23 mouse cellular contexts compared by ENCODE assay signal in the genomic region with DNA sequence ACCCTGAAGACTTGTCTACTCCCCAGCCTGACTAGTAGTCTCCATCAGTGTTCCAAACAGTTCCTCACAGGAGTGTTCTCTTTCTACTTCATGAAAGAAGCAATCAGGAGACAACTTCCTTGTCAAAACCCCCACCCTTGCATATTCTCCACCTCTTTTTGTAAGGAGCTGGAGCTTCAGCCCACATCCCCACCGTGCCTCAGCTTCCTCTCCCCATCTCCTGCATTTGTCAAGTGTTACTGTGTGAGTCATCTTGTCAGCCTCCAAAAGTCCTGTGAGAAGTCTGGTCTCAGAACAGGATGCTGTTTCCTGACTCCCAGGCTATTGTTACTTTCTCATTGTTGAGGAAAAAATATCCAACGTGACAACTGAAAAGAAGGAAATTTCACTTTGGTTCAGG. TPM values are rescaled to one million over a fixed set of nuclear protein-coding genes. Genes with fewer than 3 reads are reported as not detected.
A peak's percentile ranks its signal among the peaks of the same experiment; 100 is the strongest.
DNase-seq lines count a peak whose midpoint lies in the region; ATAC-seq and TF ChIP-seq lines count a peak whose summit lies in the region.
"Had no signal": no experiment of that assay in that cellular context is flagged by ENCODE, and none has a peak within 500 bp of the region (broad histone marks: within the 10 kb centered on the region; RNA-seq: fewer than 3 reads in every experiment).

No protein-coding gene starts in this region.

- no peak for DNase-seq in heart, postnatal 0 days (ENCODE audit: low spot score)
- DNase-seq in heart, postnatal 36 days = no peak
- no peak for DNase-seq in liver, postnatal 0 days
- no peak for DNase-seq in liver, embryonic 11.5 days (ENCODE audit: low spot score)
- DNase-seq in 416B (ENCODE audit: low read depth) (peak; percentile 63), ZHBTc4 (ENCODE audit: low read depth, low spot score) (peak; percentile 68)
- DNase-seq in adrenal gland, postnatal 10 days = no peak
- DNase-seq: cerebellum, adult 8-10 months; gastrocnemius, postnatal 36 days; lung, adult 2 months; retina, postnatal 1 day; spleen, adult 18-20 months; thymus, postnatal 4 days had no signal

- no peak overlapping the region for H3K27ac ChIP-seq in heart, postnatal 0 days (ENCODE audit: low read depth)
- peak overlapping the region; percentile 53; the same call in 1 of the 2 replicates for H3K27ac ChIP-seq in liver, postnatal 0 days (ENCODE audit: low read depth)
- no peak overlapping the region for H3K27ac ChIP-seq in liver, embryonic 11.5 days (ENCODE audit: low read depth, low read length)
- no peak overlapping the region for H3K27ac ChIP-seq in intestine, embryonic 15.5 days
- H3K27ac ChIP-seq: forebrain, embryonic 12.5 days; hindbrain, embryonic 14.5 days; layer of hippocampus, adult 2 months; macrophage; midbrain, embryonic 12.5 days had no signal

- TF ChIP-seq EP300 in heart, postnatal 0 days (IDR thresholded peaks at IDR 0.05; ENCODE audit: low read depth) = no peak
- TF ChIP-seq EP300 in liver, postnatal 0 days (IDR thresholded peaks at IDR 0.05; ENCODE audit: low read depth) = no peak

- no peak overlapping the region for H3K9ac ChIP-seq in heart, postnatal 0 days (replicated peaks; ENCODE audit: low read depth, low read length)
- no peak overlapping the region for H3K9ac ChIP-seq in liver, postnatal 0 days (replicated peaks)
- no peak overlapping the region for H3K9ac ChIP-seq in liver, embryonic 11.5 days (ENCODE audit: low read depth, low read length)
- no peak overlapping the region for H3K9ac ChIP-seq in intestine, embryonic 15.5 days
- H3K9ac ChIP-seq: forebrain, embryonic 12.5 days; hindbrain, embryonic 14.5 days; midbrain, embryonic 12.5 days had no signal

- H3K4me3 ChIP-seq in heart, postnatal 0 days (ENCODE audit: low read depth, low read length) = no peak overlapping the region
- H3K4me3 ChIP-seq in liver, postnatal 0 days (ENCODE audit: low read depth, low read length) = no peak overlapping the region
- H3K4me3 ChIP-seq in liver, embryonic 11.5 days (ENCODE audit: low read depth, low read length) = no peak overlapping the region
- H3K4me3 ChIP-seq in intestine, embryonic 15.5 days (replicated peaks) = no peak overlapping the region
- H3K4me3 ChIP-seq: forebrain, embryonic 12.5 days; layer of hippocampus, adult 2 months; midbrain, embryonic 12.5 days had no signal

- WGBS in heart, postnatal 0 days = 37% methylated on average over 2 of the region's 2 CpGs
- 43% methylated on average over 2 of the region's 2 CpGs for WGBS in liver, postnatal 0 days (ENCODE audit: insufficient replicate concordance)
- WGBS in liver, embryonic 11.5 days = 44% methylated on average over 2 of the region's 2 CpGs
- 83% methylated on average over 2 of the region's 2 CpGs for WGBS in intestine, embryonic 15.5 days

- H3K36me3 ChIP-seq in heart, postnatal 0 days (replicated peaks; ENCODE audit: control insufficient read depth, insufficient read depth, low read length) = no peaks in the 10 kb centered on the region
- no peaks in the 10 kb centered on the region for H3K36me3 ChIP-seq in liver, postnatal 0 days (replicated peaks; ENCODE audit: insufficient read depth, low read length)
- no peaks in the 10 kb centered on the region for H3K36me3 ChIP-seq in liver, embryonic 11.5 days (ENCODE audit: control insufficient read depth, insufficient read depth, low read length)
- H3K36me3 ChIP-seq in intestine, embryonic 15.5 days = no peaks in the 10 kb centered on the region
- H3K36me3 ChIP-seq: forebrain, embryonic 12.5 days; midbrain, embryonic 12.5 days had no signal

- no peaks in the 10 kb centered on the region for H3K27me3 ChIP-seq in heart, postnatal 0 days (ENCODE audit: control insufficient read depth, insufficient read depth, low read length)
- H3K27me3 ChIP-seq in liver, postnatal 0 days (ENCODE audit: insufficient read depth, low read length) = no peaks in the 10 kb centered on the region
- no peaks in the 10 kb centered on the region for H3K27me3 ChIP-seq in liver, embryonic 11.5 days (replicated peaks; ENCODE audit: control insufficient read depth, insufficient read depth, low read length)
- H3K27me3 ChIP-seq in intestine, embryonic 15.5 days (replicated peaks) = no peaks in the 10 kb centered on the region
- H3K27me3 ChIP-seq: forebrain, embryonic 12.5 days; Patski had no signal

- intact Hi-C loops in heart, postnatal 36 days (cut with DNase I) = no loop called here

- TF ChIP-seq CTCF in heart, postnatal 0 days (IDR thresholded peaks at IDR 0.05; ENCODE audit: low read depth) = no peak
- no peak for TF ChIP-seq CTCF in liver, postnatal 0 days (IDR thresholded peaks at IDR 0.05; ENCODE audit: low read depth)

- peak; percentile 45; the same call in 1 of the 2 replicates for ATAC-seq in heart, postnatal 0 days (ENCODE audit: insufficient read depth, low read depth)
- no peak; the same call in 1 of the 2 replicates for ATAC-seq in liver, postnatal 0 days
- ATAC-seq in liver, embryonic 11.5 days (replicated peaks; ENCODE audit: low FRiP score) = no peak
- ATAC-seq in intestine, embryonic 15.5 days = no peak
- ATAC-seq: intestine, embryonic 16.5 days; Patski had no signal

- H3K9me3 ChIP-seq in heart, postnatal 0 days (replicated peaks; ENCODE audit: control insufficient read depth, low read length) = no peaks in the 10 kb centered on the region
- no peaks in the 10 kb centered on the region for H3K9me3 ChIP-seq in liver, postnatal 0 days (ENCODE audit: low read length)
- H3K9me3 ChIP-seq in liver, embryonic 11.5 days (ENCODE audit: control insufficient read depth, low read length) = no peaks in the 10 kb centered on the region
- no peaks in the 10 kb centered on the region for H3K9me3 ChIP-seq in intestine, embryonic 15.5 days
- H3K9me3 ChIP-seq: forebrain, embryonic 12.5 days; midbrain, embryonic 12.5 days had no signal

- H3K4me2 ChIP-seq in heart, postnatal 0 days (ENCODE audit: low read depth, low read length) = no peak overlapping the region
- no peak overlapping the region for H3K4me2 ChIP-seq in liver, postnatal 0 days (ENCODE audit: low read depth, low read length)
- H3K4me2 ChIP-seq in liver, embryonic 11.5 days = no peak overlapping the region
- H3K4me2 ChIP-seq in intestine, embryonic 15.5 days (replicated peaks) = no peak overlapping the region
- H3K4me2 ChIP-seq: forebrain, embryonic 12.5 days; heart, embryonic 11.5 days; hindbrain, embryonic 14.5 days; midbrain, embryonic 12.5 days had no signal

- H3K4me1 ChIP-seq in heart, postnatal 0 days (ENCODE audit: control insufficient read depth, insufficient read depth) = peaks cover 6% of the 10 kb centered on the region; the same call in 1 of the 2 replicates
- H3K4me1 ChIP-seq in liver, postnatal 0 days (ENCODE audit: insufficient read depth) = peaks cover 4% of the 10 kb centered on the region; the same call in 1 of the 2 replicates
- 0 out of 2 replicates have a peak, but pooled peaks cover 5% of the 10 kb centered on the region for H3K4me1 ChIP-seq in liver, embryonic 11.5 days (replicated peaks; ENCODE audit: control insufficient read depth, insufficient read depth, low read length)
- H3K4me1 ChIP-seq in intestine, embryonic 15.5 days (replicated peaks) = peaks cover 5% of the 10 kb centered on the region; the same call in 1 of the 2 replicates

RNA-seq across cellular contexts. Expression of a gene that starts 3.0 kb away (rescaled TPM):
- total RNA-seq in heart, postnatal 0 days (2014; rRNA removed; ENCODE audit: low replicate concordance) = 17.2 and 19.6 TPM in 2 replicates
- polyA plus RNA-seq in heart, postnatal 0 days (2015; fragmentation: Nextera tagmentation; extraction: Ambion mirVana) = 12.9 and 13.1 TPM in 2 replicates
- total RNA-seq in heart, postnatal 36 days (2021) = 1 to 10 TPM; 8.2 to 8.5 TPM
- polyA plus RNA-seq in liver, postnatal 0 days (2015; fragmentation: Nextera tagmentation; extraction: Ambion mirVana) = 18.6 and 20.5 TPM in 2 replicates
- 22.0 and 25.0 TPM in 2 replicates for polyA plus RNA-seq in liver, embryonic 11.5 days (2014; fragmentation: Nextera tagmentation; extraction: Ambion mirVana)
- total RNA-seq in adrenal gland, postnatal 10 days (2021) = 10 to 100 TPM; 17.4 to 19.9 TPM
- 13.1 and 14.5 TPM in 2 replicates for polyA plus RNA-seq in intestine, embryonic 15.5 days (2015; fragmentation: Nextera tagmentation; extraction: Ambion mirVana)

RNA-seq across cellular contexts. Expression of a gene that starts 43.9 kb away (rescaled TPM):
- 48.9 and 56.0 TPM in 2 replicates for total RNA-seq in heart, postnatal 0 days (2014; rRNA removed; ENCODE audit: low replicate concordance)
- 40.3 and 41.9 TPM in 2 replicates for polyA plus RNA-seq in heart, postnatal 0 days (2015; fragmentation: Nextera tagmentation; extraction: Ambion mirVana)
- 10 to 100 TPM; 37.6 to 38.0 TPM for total RNA-seq in heart, postnatal 36 days (2021)
- 15.9 and 16.5 TPM in 2 replicates for polyA plus RNA-seq in liver, postnatal 0 days (2015; fragmentation: Nextera tagmentation; extraction: Ambion mirVana)
- polyA plus RNA-seq in liver, embryonic 11.5 days (2014; fragmentation: Nextera tagmentation; extraction: Ambion mirVana) = 36.5 and 40.3 TPM in 2 replicates
- 10 to 100 TPM; 46.3 to 48.6 TPM for total RNA-seq in adrenal gland, postnatal 10 days (2021)
- polyA plus RNA-seq in intestine, embryonic 15.5 days (2015; fragmentation: Nextera tagmentation; extraction: Ambion mirVana) = 56.5 and 60.8 TPM in 2 replicates

RNA-seq across cellular contexts. Expression of a gene that starts 46.6 kb away (rescaled TPM):
- 0.15 and 0.70 TPM in 2 replicates for total RNA-seq in heart, postnatal 0 days (2014; rRNA removed; ENCODE audit: low replicate concordance)
- polyA plus RNA-seq in heart, postnatal 0 days (2015; fragmentation: Nextera tagmentation; extraction: Ambion mirVana) = 0.70 and 1.2 TPM in 2 replicates
- 1 to 10 TPM; 1.7 to 3.7 TPM for total RNA-seq in heart, postnatal 36 days (2021)
- polyA plus RNA-seq in liver, postnatal 0 days (2015; fragmentation: Nextera tagmentation; extraction: Ambion mirVana) = 3.1 TPM in 2 replicates
- polyA plus RNA-seq in liver, embryonic 11.5 days (2014; fragmentation: Nextera tagmentation; extraction: Ambion mirVana) = 0.36 TPM in 1 of 2 replicates, not detected in the other
- total RNA-seq in adrenal gland, postnatal 10 days (2021) = 1 to 10 TPM in 1 of 2 experiments, under 1 TPM in 1; 1.00 to 1.6 TPM
- polyA plus RNA-seq in intestine, embryonic 15.5 days (2015; fragmentation: Nextera tagmentation; extraction: Ambion mirVana) = 0.88 and 0.97 TPM in 2 replicates
- total RNA-seq: layer of hippocampus, adult 2 months had no signal
- polyA plus RNA-seq: forebrain, embryonic 12.5 days; hindbrain, embryonic 14.5 days; neural tube, embryonic 11.5 days had no signal

RNA-seq across cellular contexts. Expression of a gene that starts 47.6 kb away (rescaled TPM):
- not detected in 2 replicates for total RNA-seq in heart, postnatal 0 days (2014; rRNA removed; ENCODE audit: low replicate concordance)
- polyA plus RNA-seq in heart, postnatal 0 days (2015; fragmentation: Nextera tagmentation; extraction: Ambion mirVana) = not detected in 2 replicates
- 1 to 10 TPM; 6.6 to 6.9 TPM for total RNA-seq in heart, postnatal 36 days (2021)
- polyA plus RNA-seq in liver, postnatal 0 days (2015; fragmentation: Nextera tagmentation; extraction: Ambion mirVana) = 0.51 TPM in 1 of 2 replicates, not detected in the other
- polyA plus RNA-seq in liver, embryonic 11.5 days (2014; fragmentation: Nextera tagmentation; extraction: Ambion mirVana) = not detected in 2 replicates
- total RNA-seq in adrenal gland, postnatal 10 days (2021) = 10 to 100 TPM; 12.7 to 13.6 TPM
- polyA plus RNA-seq in intestine, embryonic 15.5 days (2015; fragmentation: Nextera tagmentation; extraction: Ambion mirVana) = 0.39 and 0.43 TPM in 2 replicates
- polyA plus RNA-seq: heart, embryonic 11.5 days; intestine, embryonic 16.5 days; macrophage; midbrain, embryonic 12.5 days had no signal

Comparison
In these comparisons a context has a peak if more than half of its experiments do, and no peak if none do; other contexts are left out.
1. DNase-seq: peak in 416B (single experiment) and ZHBTc4 (single experiment); none in heart, postnatal 0 days (single experiment), heart, postnatal 36 days (0 of 2), liver, postnatal 0 days (single experiment), liver, embryonic 11.5 days (single experiment) and adrenal gland, postnatal 10 days (single experiment).